Mouse (Mus musculus) layer of hippocampus, postnatal 36 days (tissue): ENCODE measurements at regions not wholly inside any gene's neighbourhood (a gene's known extent, or its start where the extent isn't known, plus 50 kb on each side); places are given as distances from the start of the nearest gene placed in this dataset.
A peak's percentile ranks its signal among the peaks of the same experiment; 100 is the strongest.

ENCODE experiments used
- DNase-seq, 2 experiments: peaks; one replicate each; pipeline ENCODE4 v3.0.0; 2022

DNA sequence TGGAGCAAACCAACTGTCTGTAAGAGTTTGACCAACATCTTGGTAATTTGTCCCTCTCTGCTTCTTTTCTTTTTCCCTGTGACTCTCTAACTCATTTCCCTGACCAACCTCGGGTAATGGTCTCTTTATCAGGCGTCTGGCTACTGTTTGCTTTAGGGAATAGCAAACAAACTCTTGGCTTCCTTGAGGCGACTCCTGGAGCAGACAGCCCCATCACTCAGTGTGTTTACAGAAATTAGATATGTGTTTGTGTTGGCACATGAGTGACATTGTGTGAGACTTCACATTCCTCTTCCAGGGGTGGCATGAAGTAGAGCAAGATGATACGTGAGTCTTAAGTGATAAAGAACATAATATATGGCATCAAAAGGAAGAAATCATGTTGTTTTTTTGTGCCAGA, 195.7 kb upstream of the Hhip start:
- DNase-seq, result no peak

- DNase-seq, result no peak
Measured at GRCm38 (mm10) chr8:80251595-80251994, 193.8 kb upstream of the Hhip start.

DNA sequence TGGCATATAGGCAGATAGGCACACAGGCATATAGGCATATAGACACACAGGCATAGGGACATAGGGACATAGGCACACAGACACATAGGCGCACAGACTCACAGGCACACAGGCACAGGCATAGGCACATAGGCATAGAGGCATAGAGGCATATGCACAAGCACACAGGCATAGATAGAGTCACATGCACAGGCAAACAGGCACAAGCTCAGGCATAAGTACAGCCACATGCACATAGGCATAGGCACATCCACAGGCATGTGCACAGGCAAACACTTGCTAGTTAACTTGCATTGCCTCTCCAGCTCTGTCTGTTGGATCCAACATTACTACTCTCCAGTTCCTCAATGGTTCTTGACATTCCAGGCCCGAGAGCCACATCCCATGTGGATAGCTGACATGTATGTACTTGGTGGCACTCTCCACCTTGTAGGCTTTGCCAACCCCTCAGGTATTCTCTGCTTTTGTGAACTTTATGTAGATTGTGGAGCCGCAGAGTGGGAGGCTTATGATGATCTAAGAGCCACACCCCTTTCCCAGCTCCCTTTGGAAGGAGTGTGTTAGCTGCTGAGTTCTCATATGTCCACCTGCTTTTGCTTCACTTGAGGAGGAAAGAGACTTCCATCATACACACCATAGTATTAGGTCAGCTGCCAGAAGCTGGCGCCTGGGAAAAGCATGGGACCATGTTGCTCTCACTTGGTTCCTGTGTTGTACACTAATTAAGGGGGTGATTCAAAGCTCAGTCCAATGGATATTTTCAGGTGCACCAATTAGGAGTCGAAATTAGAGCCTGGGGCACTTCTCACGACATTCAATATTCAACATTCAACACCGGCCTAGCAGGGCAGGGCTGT, 192.7 kb upstream of the Hhip start:
- no peak for DNase-seq

- DNase-seq, result no peak
Measured at GRCm38 (mm10) chr8:80249762-80250161, 192.0 kb upstream of the Hhip start.

DNA sequence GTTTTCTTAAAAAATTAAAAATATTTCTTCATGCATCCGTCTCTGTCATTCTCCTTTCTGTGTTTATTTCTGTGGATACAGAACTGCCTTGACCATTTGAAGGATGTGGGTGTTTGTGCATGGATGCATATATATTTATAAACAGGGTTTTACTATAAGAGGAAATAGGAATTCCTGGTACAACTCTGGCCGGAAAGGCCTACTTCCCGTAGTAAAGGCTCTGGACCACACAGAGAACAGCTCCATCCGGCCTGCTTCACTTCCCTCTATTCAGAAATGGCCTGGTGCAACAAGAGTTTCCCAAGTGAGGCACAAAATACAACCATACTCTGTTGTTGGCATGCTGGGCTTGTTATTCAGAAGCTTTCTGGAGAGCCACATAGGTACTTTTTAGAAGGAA, 182.1 kb upstream of the Hhip start:
- DNase-seq, result no peak

- DNase-seq, result no peak
Measured at GRCm38 (mm10) chr8:80210361-80210760, 152.6 kb upstream of the Hhip start.

- no peak for DNase-seq
Measured at GRCm38 (mm10) chr8:80204678-80205654, 147.2 kb upstream of the Hhip start.

GRCm38 (mm10) chr8:80203769-80204677, 146.2 kb upstream of the Hhip start:
- no peak for DNase-seq

DNA sequence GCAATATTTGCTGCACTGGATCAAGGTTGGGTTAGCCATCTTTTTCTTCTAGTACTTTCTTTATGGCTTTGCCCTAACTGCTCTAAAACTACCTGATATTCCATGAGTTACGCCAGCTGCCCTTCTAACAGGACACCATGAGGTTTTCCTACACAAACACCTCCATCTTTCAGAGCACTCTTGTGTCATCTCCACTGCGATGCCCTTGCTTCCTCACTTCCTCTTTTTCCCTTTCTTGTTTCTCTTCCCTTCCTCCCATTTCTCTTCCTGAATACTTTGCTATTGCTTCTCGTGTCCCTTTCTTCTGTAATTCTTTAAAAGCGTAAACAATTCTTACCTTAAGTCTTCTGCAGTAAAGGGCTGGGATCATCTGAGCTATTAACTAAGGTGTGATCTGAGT, 139.9 kb upstream of the Hhip start:
- DNase-seq, result no peak

- DNase-seq, result no peak
Measured at GRCm38 (mm10) chr8:80190510-80190908, 132.7 kb upstream of the Hhip start.

DNA sequence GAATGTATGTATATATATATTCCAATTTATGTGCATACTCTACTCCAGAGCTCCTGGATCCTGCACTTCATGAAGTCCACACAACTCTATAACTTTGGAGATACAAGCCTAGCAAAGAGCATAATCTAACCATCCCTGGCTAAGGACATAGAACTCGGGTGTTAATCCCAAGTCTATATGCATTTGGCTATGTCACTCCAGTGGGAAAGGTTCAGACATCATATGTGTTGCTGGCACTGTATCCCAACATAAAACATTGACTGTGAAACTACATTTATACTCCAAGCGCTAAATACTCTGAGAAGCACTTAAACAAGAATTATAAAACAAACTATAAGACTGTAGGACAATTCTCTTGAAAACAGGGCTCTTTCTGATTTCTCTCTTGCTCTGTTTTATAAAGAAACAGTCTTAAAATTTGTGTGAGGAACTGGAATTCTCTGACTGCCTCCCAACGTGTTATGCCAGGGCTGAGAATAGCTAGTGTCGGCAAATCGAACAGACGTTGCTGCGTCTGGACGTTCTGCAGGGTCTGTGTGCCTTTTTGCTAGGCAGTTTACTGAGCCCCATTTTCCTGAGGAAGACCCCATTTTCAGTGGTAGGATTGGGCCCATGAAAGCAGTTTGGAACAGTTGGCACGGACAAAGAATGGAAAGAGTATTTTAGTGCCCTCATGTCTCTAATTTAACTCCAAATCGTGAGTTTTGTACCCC, 132.1 kb upstream of the Hhip start:
- peak; percentile 18 to 21 for DNase-seq

- no peak for DNase-seq
Measured at GRCm38 (mm10) chr8:80185286-80185685, 127.5 kb upstream of the Hhip start.

DNA sequence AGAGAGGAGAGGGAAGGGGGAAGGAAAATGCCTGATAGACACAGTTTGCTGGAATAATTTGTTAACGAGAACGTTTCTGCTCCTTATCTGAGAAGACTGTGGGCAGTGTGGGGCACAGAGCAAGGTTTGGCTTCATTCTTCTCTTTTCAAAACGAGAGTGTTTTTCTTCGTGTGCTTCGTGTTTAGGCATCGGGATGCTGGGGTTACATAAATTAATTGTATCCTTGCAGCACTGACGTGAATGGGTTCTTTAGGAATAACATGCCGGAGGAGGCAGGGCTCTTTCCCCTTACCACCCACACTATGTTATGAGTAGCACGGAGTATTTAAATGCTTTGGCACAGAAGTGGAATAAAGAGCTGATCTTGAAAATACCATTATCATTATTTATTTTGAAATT, 110.9 kb upstream of the Hhip start:
- peak; percentile 8 to 24 for DNase-seq

GRCm38 (mm10) chr8:80149458-80150083, 91.8 kb upstream of the Hhip start:
- DNase-seq, result no peak

DNA sequence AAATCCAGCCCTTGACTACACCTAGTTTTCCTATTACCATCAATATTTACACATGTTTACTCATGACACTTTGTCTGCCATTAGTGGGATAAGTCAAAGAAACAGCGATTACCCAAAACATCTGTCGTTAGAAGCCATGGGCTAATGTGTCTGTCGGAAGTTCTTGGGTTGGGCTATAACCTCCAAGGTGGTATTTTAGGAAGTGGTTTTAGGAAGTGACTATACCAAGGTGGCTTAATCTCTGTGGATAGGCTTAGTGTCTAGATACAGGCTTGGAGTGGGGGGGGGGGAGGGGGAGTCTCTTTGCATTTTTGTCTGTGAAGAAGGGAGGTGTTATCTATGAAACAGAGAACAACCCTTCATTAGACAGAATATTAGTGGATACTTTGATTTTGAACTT, 90.1 kb upstream of the Hhip start:
- DNase-seq, result no peak

GRCm38 (mm10) chr8:80138481-80138880, 80.7 kb upstream of the Hhip start:
- no peak for DNase-seq

DNA sequence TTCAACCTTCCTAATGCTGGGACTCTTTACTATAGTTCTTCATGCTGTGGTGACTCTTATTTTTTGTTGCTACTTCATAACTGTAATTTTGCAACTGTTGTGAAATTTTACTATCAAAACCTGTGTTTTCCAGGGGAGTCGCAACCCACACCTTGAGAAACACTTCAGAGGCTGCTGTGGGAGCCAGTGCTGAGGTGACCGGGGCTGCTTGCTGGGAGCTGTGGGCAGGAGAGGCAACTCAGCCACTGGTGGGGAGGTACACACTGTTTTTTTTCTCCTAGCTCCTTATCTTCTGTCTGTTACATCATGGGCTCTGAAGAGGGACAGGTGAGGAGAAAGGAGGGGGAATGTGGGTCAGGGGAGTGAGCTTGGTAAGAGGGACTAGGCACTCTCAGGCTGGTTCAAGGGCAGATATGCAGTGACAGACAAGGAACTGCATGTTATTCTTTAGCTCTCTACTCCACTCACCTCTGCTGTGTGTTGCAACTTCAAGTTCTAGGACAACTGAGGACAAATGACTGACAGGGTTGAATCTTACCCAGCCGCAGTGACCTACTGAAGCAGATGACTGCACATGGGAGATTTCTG, 62.7 kb upstream of the Hhip start:
- no peak for DNase-seq

GRCm38 (mm10) chr8:80117328-80117727, 59.5 kb upstream of the Hhip start:
- DNase-seq, result no peak
